ENCODE assay signal across 9 mouse cellular contexts in the genomic region with DNA sequence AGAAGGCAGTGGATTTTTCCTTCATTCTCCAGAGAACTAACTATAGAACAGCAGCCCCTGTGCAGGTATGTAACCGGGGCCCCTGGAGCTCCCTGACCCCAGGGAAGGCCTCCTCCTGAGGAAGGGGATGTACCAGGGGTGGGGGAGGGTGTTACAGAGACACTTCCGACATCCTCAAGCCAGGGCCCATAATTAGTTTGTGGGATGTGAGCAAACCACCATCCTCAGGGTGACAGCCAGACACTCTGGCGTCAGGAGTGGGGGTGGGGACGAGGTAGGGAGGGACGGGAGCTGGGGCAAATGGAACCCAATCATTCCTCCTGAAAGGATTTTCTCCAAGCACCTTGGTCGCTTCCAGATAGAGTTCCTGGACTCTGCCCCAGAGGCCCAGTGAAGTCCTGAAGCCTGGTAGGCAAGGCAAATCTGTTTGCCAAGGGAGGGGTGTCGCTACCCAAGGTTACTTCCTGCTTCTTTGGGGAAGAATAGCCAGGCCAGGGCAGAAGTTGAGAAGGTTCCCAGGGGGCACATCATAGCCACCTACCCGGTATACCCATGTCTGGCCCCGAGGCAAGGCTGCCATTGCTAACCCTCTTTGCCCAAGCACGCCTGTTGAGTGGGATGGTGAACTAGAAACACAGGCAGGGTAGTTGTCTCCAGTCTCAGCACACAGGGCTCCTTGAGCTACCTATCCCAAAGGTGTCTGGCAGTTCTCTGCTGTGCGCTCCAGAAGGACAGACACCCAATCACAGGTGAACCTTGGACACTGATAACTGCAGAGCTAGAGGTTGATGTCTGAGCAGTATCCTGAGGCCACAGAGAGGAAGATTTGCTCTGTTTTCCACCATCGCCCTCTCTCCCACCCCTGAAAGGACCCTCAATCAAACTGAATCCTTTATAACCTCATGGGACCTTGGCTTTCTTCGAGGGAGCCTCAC. TPM values are rescaled to one million over a fixed set of nuclear protein-coding genes. Genes with fewer than 3 reads are reported as not detected.
DNase-seq lines count a peak whose midpoint lies in the region; ATAC-seq and TF ChIP-seq lines count a peak whose summit lies in the region.
"Had no signal": no experiment of that assay in that cellular context is flagged by ENCODE, and none has a peak within 500 bp of the region (broad histone marks: within the 10 kb centered on the region; RNA-seq: fewer than 3 reads in every experiment).

No protein-coding gene starts in this region.

- peak overlapping the region; percentile 70 for H3K27ac ChIP-seq in kidney, embryonic 15.5 days
- H3K27ac ChIP-seq in bone marrow, adult 2 months (ENCODE audit: control insufficient read depth, insufficient read depth, low read depth, low read length, poor library complexity), result peak overlapping the region; percentile 42
- peak overlapping the region; percentile 100 for H3K27ac ChIP-seq in macrophage
- no peak overlapping the region for H3K27ac ChIP-seq in midbrain, embryonic 11.5 days (ENCODE audit: low read depth, low read length)

- no peak for DNase-seq in kidney, postnatal 25 days
- no peak for DNase-seq in gastrocnemius, postnatal 25 days
- DNase-seq in T-cell, adult 2 months (ENCODE audit: low spot score), result no peak
- DNase-seq in midbrain, embryonic 11.5 days (ENCODE audit: low spot score, missing footprints), result no peak
- DNase-seq: right cerebral cortex, adult 18-20 months had no signal

- ATAC-seq in kidney, embryonic 15.5 days (replicated peaks; ENCODE audit: low FRiP score), result no peak
- peak; percentile 21 to 23; a peak in 1 of 4 replicates for ATAC-seq in hematopoietic stem cell, adult 5-6 weeks (replicated peaks in 1 of 2; ENCODE audit: insufficient read depth in 1 of 2, low FRiP score in 2 of 2, low TSS enrichment in 1 of 2, low read depth in 1 of 2, poor library complexity in 2 of 2, severe bottlenecking in 2 of 2)
- no peak for ATAC-seq in midbrain, embryonic 11.5 days (ENCODE audit: low FRiP score)

- 49% methylated on average over 13 of the region's 13 CpGs for WGBS in kidney, embryonic 15.5 days
- WGBS in bone marrow, adult 2 months, result 18% methylated on average over 13 of the region's 13 CpGs
- WGBS in macrophage (ENCODE audit: missing documents), result 22% methylated on average over 13 of the region's 13 CpGs
- 79% methylated on average over 13 of the region's 13 CpGs for WGBS in midbrain, embryonic 11.5 days

- H3K79me2 ChIP-seq in macrophage (ENCODE audit: inconsistent target), result peaks cover 79% of the 10 kb centered on the region

- no peak for TF ChIP-seq POLR2A in bone marrow, adult 2 months (IDR thresholded peaks at IDR 0.05; ENCODE audit: borderline replicate concordance, control insufficient read depth, low read depth, low read length)

- H3K27me3 ChIP-seq in kidney, embryonic 15.5 days, result no peaks in the 10 kb centered on the region
- H3K27me3 ChIP-seq in midbrain, embryonic 11.5 days (ENCODE audit: control insufficient read depth, insufficient read depth, low read length), result no peaks in the 10 kb centered on the region

- TF ChIP-seq CTCF in bone marrow, adult 2 months (IDR thresholded peaks at IDR 0.05; ENCODE audit: control insufficient read depth, insufficient read depth, low read length), result no peak

- no peak overlapping the region for H3K4me2 ChIP-seq in kidney, embryonic 15.5 days
- no peak overlapping the region for H3K4me2 ChIP-seq in midbrain, embryonic 11.5 days

- no peak overlapping the region for H3K4me3 ChIP-seq in kidney, embryonic 15.5 days (replicated peaks)
- H3K4me3 ChIP-seq in bone marrow, adult 2 months (replicated peaks; ENCODE audit: control insufficient read depth, low read depth, low read length), result no peak overlapping the region
- H3K4me3 ChIP-seq in macrophage (ENCODE audit: inconsistent target), result no peak overlapping the region
- no peak overlapping the region for H3K4me3 ChIP-seq in midbrain, embryonic 11.5 days (ENCODE audit: low read depth, low read length)

- H3K36me3 ChIP-seq in kidney, embryonic 15.5 days, result peaks cover 30% of the 10 kb centered on the region
- H3K36me3 ChIP-seq in macrophage (ENCODE audit: inconsistent target), result peaks cover 40% of the 10 kb centered on the region
- H3K36me3 ChIP-seq in midbrain, embryonic 11.5 days (ENCODE audit: control insufficient read depth, insufficient read depth, low read length), result peaks cover 14% of the 10 kb centered on the region

- H3K9me3 ChIP-seq in kidney, embryonic 15.5 days (replicated peaks), result no peaks in the 10 kb centered on the region
- H3K9me3 ChIP-seq in midbrain, embryonic 11.5 days (ENCODE audit: control insufficient read depth, low read length), result no peaks in the 10 kb centered on the region

- no peak overlapping the region for H3K9ac ChIP-seq in kidney, embryonic 15.5 days
- H3K9ac ChIP-seq in midbrain, embryonic 11.5 days (ENCODE audit: low read length), result no peak overlapping the region

- peaks cover 64% of the 10 kb centered on the region for H3K4me1 ChIP-seq in kidney, embryonic 15.5 days
- H3K4me1 ChIP-seq in bone marrow, adult 2 months (ENCODE audit: control insufficient read depth, insufficient read depth, low read length), result peaks cover 17% of the 10 kb centered on the region
- peaks cover 3% of the 10 kb centered on the region; the same call in 1 of the 2 replicates for H3K4me1 ChIP-seq in midbrain, embryonic 11.5 days (ENCODE audit: control insufficient read depth, insufficient read depth, low read length)

RNA-seq across cellular contexts. Expression of gene Lrp1, which starts 17.2 kb away (rescaled TPM):
- 52.4 and 65.0 TPM in 2 replicates for polyA plus RNA-seq in kidney, embryonic 15.5 days (2015; fragmentation: Nextera tagmentation; extraction: Ambion mirVana)
- polyA plus RNA-seq in bone marrow, adult 2 months (2011; ENCODE audit: insufficient read depth, insufficient read length, low replicate concordance, missing spikeins), result 23.5 and 48.3 TPM in 2 replicates
- total RNA-seq in hematopoietic stem cell, adult 5-6 weeks (2017), result 1.2 and 8.6 TPM in 2 replicates
- total RNA-seq in macrophage (2018; cell fraction: chromatin; rRNA removed), result 1,000 to 10,000 TPM in 10 of 26 experiments, 100 to 1,000 TPM in 16; 161 to 1,849 (median 957) TPM
- 100 to 1,000 TPM; 187 to 924 (median 416) TPM for total RNA-seq in macrophage (2018; cell fraction: cytosol; rRNA removed)
- total RNA-seq in macrophage (2018; cell fraction: nucleus; rRNA removed), result 1,000 to 10,000 TPM in 20 of 26 experiments, 100 to 1,000 TPM in 6; 439 to 3,096 (median 1,237) TPM
- 315 to 785 TPM (median 440 TPM) in 3 replicates for polyA plus RNA-seq in macrophage (2018)
- total RNA-seq in gastrocnemius, postnatal 25 days (2021), result 10 to 100 TPM; 58.1 to 64.3 TPM
- 52.2 and 58.8 TPM in 2 replicates for polyA plus RNA-seq in midbrain, embryonic 11.5 days (2014; fragmentation: Nextera tagmentation; extraction: Ambion mirVana)

RNA-seq across cellular contexts. Expression of gene Stat6, which starts 39.1 kb away (rescaled TPM):
- polyA plus RNA-seq in kidney, embryonic 15.5 days (2015; fragmentation: Nextera tagmentation; extraction: Ambion mirVana), result 26.5 and 27.2 TPM in 2 replicates
- polyA plus RNA-seq in bone marrow, adult 2 months (2011; ENCODE audit: insufficient read depth, insufficient read length, low replicate concordance, missing spikeins), result 31.6 and 60.1 TPM in 2 replicates
- 49.8 and 50.8 TPM in 2 replicates for total RNA-seq in hematopoietic stem cell, adult 5-6 weeks (2017)
- 100 to 1,000 TPM; 187 to 439 (median 329) TPM for total RNA-seq in macrophage (2018; cell fraction: chromatin; rRNA removed)
- total RNA-seq in macrophage (2018; cell fraction: cytosol; rRNA removed), result 100 to 1,000 TPM; 105 to 151 (median 131) TPM
- total RNA-seq in macrophage (2018; cell fraction: nucleus; rRNA removed), result 100 to 1,000 TPM; 141 to 357 (median 222) TPM
- polyA plus RNA-seq in macrophage (2018), result 122 to 141 TPM (median 128 TPM) in 3 replicates
- 10 to 100 TPM; 16.5 to 21.8 TPM for total RNA-seq in gastrocnemius, postnatal 25 days (2021)
- polyA plus RNA-seq in midbrain, embryonic 11.5 days (2014; fragmentation: Nextera tagmentation; extraction: Ambion mirVana), result 5.7 and 6.9 TPM in 2 replicates

Comparison
In these comparisons a context has a peak if more than half of its experiments do, and no peak if none do; other contexts are left out.
1. ATAC-seq: peak in hematopoietic stem cell, adult 5-6 weeks (2 of 2); none in kidney, embryonic 15.5 days (single experiment) and midbrain, embryonic 11.5 days (single experiment).